Mouse (Mus musculus): Measurements from ENCODE around the gene Ugcg.
"Not testable (repeated sequence)": the region's sequence is repeated elsewhere in the genome, so short reads cannot be mapped to it uniquely, and the experiment has no call there.

Gene Ugcg

GRCm38 (mm10) chr4:59259806-59260205 is 70.7 kb downstream of the Ugcg start:
- no peak for DNase-seq (ENCODE audit: low spot score)

- DNase-seq (ENCODE audit: low spot score), result no peak
Observed at GRCm38 (mm10) chr4:59260871-59261515, 71.9 kb downstream of the Ugcg start.

DNA sequence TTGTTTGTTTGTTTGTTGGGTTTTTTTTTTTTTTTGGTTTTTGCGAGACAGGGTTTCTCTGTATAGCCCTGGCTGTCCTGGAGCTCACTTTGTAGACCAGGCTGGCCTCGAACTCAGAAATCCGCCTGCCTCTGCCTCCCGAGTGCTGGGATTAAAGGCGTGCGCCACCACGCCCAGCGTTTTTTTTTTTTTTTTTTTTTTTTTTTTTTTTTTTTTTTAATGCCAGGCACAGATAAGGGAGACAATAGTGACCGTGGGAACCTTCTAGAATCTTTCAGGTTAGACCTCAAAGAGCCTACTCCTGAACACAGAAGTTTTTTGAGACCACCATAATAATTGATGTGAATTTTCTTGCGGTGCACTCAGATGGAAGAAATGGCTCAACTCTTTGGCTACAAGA is 72.5 kb downstream of the Ugcg start:
- DNase-seq (ENCODE audit: low spot score), result not testable (repeated sequence)

- no peak for DNase-seq (ENCODE audit: low spot score)
Observed at GRCm38 (mm10) chr4:59262156-59262555, 73.1 kb downstream of the Ugcg start.

- DNase-seq (ENCODE audit: low spot score), result no peak
Observed at GRCm38 (mm10) chr4:59263418-59263817, 74.4 kb downstream of the Ugcg start.

DNA sequence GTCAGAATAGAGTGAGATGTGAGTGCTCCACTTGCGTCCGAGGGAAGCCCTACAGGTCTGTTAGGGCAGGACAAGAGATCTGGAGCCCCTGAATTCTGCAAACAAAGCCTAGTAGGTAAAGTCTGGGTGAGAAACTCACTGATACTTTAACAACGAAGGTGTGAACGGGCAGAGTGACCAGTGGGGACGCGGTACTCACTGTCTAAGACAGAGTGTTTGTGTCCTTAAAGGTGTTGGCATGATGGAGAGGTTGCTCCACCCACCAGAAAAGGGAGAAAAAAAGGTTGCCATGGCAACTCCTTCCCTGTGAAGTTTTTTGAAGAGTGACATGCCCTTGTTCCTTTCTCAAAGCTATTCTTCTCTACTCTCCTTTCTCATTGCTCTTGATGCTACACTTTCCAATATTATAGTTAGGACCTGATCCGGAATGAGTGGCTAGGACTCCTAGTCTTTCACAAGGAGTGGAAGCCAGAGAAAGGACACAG is 75.6 kb downstream of the Ugcg start:
- no peak for DNase-seq (ENCODE audit: low spot score)

- no peak for DNase-seq (ENCODE audit: low spot score)
Observed at GRCm38 (mm10) chr4:59265182-59265581, 76.1 kb downstream of the Ugcg start.

GRCm38 (mm10) chr4:59265631-59266030 is 76.6 kb downstream of the Ugcg start:
- no peak for DNase-seq (ENCODE audit: low spot score)
